Mouse (Mus musculus): ENCODE results near the gene Pakap. TPM values are rescaled to one million over a fixed set of nuclear protein-coding genes. Genes with fewer than 3 reads are reported as not detected.

Pakap gene
- polyA plus RNA-seq, 1 experiment from 2014 or later: 28.4 TPM

DNA sequence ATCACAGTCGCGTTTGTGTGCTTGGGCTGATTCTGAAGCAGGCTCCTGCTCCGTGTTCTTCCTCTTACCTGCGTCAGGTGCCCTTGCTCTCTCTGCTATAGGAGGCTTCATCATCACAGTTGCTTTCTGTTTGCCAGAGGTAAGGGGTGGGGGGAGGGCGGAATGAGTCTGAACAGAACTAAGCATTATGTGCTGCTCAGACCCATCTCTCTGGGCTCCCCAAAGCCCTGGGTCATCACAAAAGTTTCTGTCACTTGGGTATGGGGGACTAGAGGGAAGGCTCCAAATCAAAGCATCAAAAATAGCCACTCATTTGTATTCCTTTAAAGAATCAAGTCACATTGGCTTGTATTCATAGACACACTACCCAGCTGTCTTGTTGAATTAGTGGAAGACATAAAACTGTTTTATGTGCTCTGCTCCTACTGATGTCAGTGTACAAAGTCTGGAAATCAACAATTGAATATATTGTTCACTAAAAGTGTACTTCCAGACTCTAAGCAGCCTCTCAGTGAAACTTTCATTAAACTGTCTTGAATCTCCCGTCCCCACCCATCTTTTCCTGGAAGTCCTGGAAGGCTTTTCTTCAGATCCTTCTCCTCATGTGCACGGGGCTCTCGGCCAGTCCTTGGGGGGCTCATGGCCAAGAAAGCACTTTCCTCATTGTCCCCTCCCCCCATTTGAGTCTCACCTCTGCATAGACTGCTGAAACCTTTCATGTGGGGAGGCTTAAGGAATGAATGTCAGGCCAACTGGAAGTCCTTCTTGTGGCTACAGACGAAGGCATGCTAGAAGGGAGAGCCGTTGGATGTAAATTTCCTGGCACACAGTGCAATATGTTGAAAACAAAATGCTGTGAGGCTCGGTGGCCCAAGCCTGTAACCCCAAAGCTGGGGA lies 135.8 kb downstream of the Pakap start:
- H3K36me3 ChIP-seq (ENCODE audit: control insufficient read depth, insufficient read depth, low read length): no peaks in the 10 kb centered on the region
- H3K9me3 ChIP-seq (ENCODE audit: control insufficient read depth, low read length): no peaks in the 10 kb centered on the region
- 72% methylated on average over 11 of the region's 11 CpGs for WGBS
- no peaks in the 10 kb centered on the region for H3K4me1 ChIP-seq (replicated peaks; ENCODE audit: control insufficient read depth, insufficient read depth, low read length)
- no peaks in the 10 kb centered on the region for H3K27me3 ChIP-seq (replicated peaks; ENCODE audit: control insufficient read depth, insufficient read depth, low read length)
- no peak for DNase-seq (ENCODE audit: low spot score)
- ATAC-seq (replicated peaks; ENCODE audit: low FRiP score, low TSS enrichment, low read depth): no peak
- H3K4me2 ChIP-seq (ENCODE audit: low read length): no peak overlapping the region
- no peak overlapping the region for H3K27ac ChIP-seq (ENCODE audit: low read depth)
- H3K4me3 ChIP-seq (ENCODE audit: low read depth, low read length): no peak overlapping the region
- no peak overlapping the region for H3K9ac ChIP-seq (ENCODE audit: low read length)

GRCm38 (mm10) chr4:57704575-57704974 lies 136.6 kb downstream of the Pakap start:
- Histone ChIP-seq H3K9ac (ENCODE audit: low read length) (no peak overlapping the region), H3K27ac (ENCODE audit: low read depth) (no peak overlapping the region), H3K9me3 (ENCODE audit: control insufficient read depth, low read length) (no peaks in the 10 kb centered on the region), H3K4me3 (ENCODE audit: low read depth, low read length) (no peak overlapping the region), H3K36me3 (ENCODE audit: control insufficient read depth, insufficient read depth, low read length) (no peaks in the 10 kb centered on the region), H3K4me1 (replicated peaks; ENCODE audit: control insufficient read depth, insufficient read depth, low read length) (no peaks in the 10 kb centered on the region), H3K27me3 (replicated peaks; ENCODE audit: control insufficient read depth, insufficient read depth, low read length) (no peaks in the 10 kb centered on the region), H3K4me2 (ENCODE audit: low read length) (no peak overlapping the region)
- WGBS: 97% methylated on average over 7 of the region's 7 CpGs
- DNase-seq (ENCODE audit: low spot score): no peak
- no peak for ATAC-seq (replicated peaks; ENCODE audit: low FRiP score, low TSS enrichment, low read depth)

DNA sequence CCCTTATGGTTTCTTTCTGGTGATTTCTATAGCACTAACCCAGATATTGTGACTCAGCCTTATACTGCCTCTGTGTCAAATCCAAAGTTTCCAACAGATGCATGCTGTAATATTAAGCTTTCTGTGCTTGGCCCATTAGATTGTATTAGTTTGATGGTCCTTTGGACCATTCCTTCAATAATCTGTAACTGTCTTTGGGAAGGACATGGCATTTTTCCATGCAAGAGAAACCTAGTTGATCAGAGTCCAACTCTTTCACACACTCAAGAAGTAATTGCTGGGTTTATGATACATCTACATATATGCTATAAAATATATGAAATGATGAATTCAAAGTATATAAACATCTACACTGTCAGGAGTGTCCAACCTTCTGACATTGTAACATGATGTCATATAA lies 147.9 kb downstream of the Pakap start:
- Histone ChIP-seq H3K9me3 (ENCODE audit: control insufficient read depth, low read length) (no peaks in the 10 kb centered on the region), H3K4me3 (ENCODE audit: low read depth, low read length) (no peak overlapping the region), H3K27me3 (replicated peaks; ENCODE audit: control insufficient read depth, insufficient read depth, low read length) (no peaks in the 10 kb centered on the region), H3K27ac (ENCODE audit: low read depth) (no peak overlapping the region), H3K4me2 (ENCODE audit: low read length) (no peak overlapping the region), H3K36me3 (ENCODE audit: control insufficient read depth, insufficient read depth, low read length) (no peaks in the 10 kb centered on the region), H3K4me1 (replicated peaks; ENCODE audit: control insufficient read depth, insufficient read depth, low read length) (no peaks in the 10 kb centered on the region; the same call in 1 of the 2 replicates), H3K9ac (ENCODE audit: low read length) (no peak overlapping the region)
- ATAC-seq (replicated peaks; ENCODE audit: low FRiP score, low TSS enrichment, low read depth) (no peak), DNase-seq (ENCODE audit: low spot score) (no peak)

- Histone ChIP-seq H3K9ac (ENCODE audit: low read length) (no peak overlapping the region), H3K27ac (ENCODE audit: low read depth) (no peak overlapping the region), H3K27me3 (replicated peaks; ENCODE audit: control insufficient read depth, insufficient read depth, low read length) (no peaks in the 10 kb centered on the region), H3K36me3 (ENCODE audit: control insufficient read depth, insufficient read depth, low read length) (no peaks in the 10 kb centered on the region), H3K4me2 (ENCODE audit: low read length) (no peak overlapping the region), H3K4me1 (replicated peaks; ENCODE audit: control insufficient read depth, insufficient read depth, low read length) (no peaks in the 10 kb centered on the region; the same call in 1 of the 2 replicates), H3K4me3 (ENCODE audit: low read depth, low read length) (no peak overlapping the region), H3K9me3 (ENCODE audit: control insufficient read depth, low read length) (no peaks in the 10 kb centered on the region)
- DNase-seq (ENCODE audit: low spot score) (no peak), ATAC-seq (replicated peaks; ENCODE audit: low FRiP score, low TSS enrichment, low read depth) (peak; percentile 55; the same call in 1 of the 2 replicates)
- 38% methylated on average over 4 of the region's 4 CpGs for WGBS
Measured at GRCm38 (mm10) chr4:57716735-57717134, 148.8 kb downstream of the Pakap start.

GRCm38 (mm10) chr4:57717354-57717753 lies 149.4 kb downstream of the Pakap start, which contains the start of gene Akap2:
Gene Akap2, plus strand, starts transcription at chr4:57717657.
- no peaks in the 10 kb centered on the region for H3K9me3 ChIP-seq (ENCODE audit: control insufficient read depth, low read length)

GRCm38 (mm10) chr4:57719370-57719769 lies 151.4 kb downstream of the Pakap start:
- H3K27ac ChIP-seq (ENCODE audit: low read depth): no peak overlapping the region
- H3K9ac ChIP-seq (ENCODE audit: low read length): no peak overlapping the region
- 93% methylated on average over 1 of the region's 1 CpGs for WGBS
- H3K4me3 ChIP-seq (ENCODE audit: low read depth, low read length): no peak overlapping the region
- no peaks in the 10 kb centered on the region for H3K36me3 ChIP-seq (ENCODE audit: control insufficient read depth, insufficient read depth, low read length)
- no peak for DNase-seq (ENCODE audit: low spot score)
- no peaks in the 10 kb centered on the region for H3K4me1 ChIP-seq (replicated peaks; ENCODE audit: control insufficient read depth, insufficient read depth, low read length)
- no peaks in the 10 kb centered on the region for H3K9me3 ChIP-seq (ENCODE audit: control insufficient read depth, low read length)
- ATAC-seq (replicated peaks; ENCODE audit: low FRiP score, low TSS enrichment, low read depth): no peak
- H3K27me3 ChIP-seq (replicated peaks; ENCODE audit: control insufficient read depth, insufficient read depth, low read length): no peaks in the 10 kb centered on the region
- H3K4me2 ChIP-seq (ENCODE audit: low read length): no peak overlapping the region

More at GRCm38 (mm10) chr4:57717354-57717753, 149.4 kb downstream of the Pakap start, which contains the start of gene Akap2:
- Histone ChIP-seq H3K4me1 (replicated peaks; ENCODE audit: control insufficient read depth, insufficient read depth, low read length) (no peaks in the 10 kb centered on the region), H3K27ac (ENCODE audit: low read depth) (no peak within 1 kb of the TSS), H3K9ac (ENCODE audit: low read length) (no peak within 1 kb of the TSS), H3K36me3 (ENCODE audit: control insufficient read depth, insufficient read depth, low read length) (no peaks in the 10 kb centered on the region), H3K27me3 (replicated peaks; ENCODE audit: control insufficient read depth, insufficient read depth, low read length) (no peaks in the 10 kb centered on the region), H3K4me2 (ENCODE audit: low read length) (no peak within 1 kb of the TSS), H3K4me3 (ENCODE audit: low read depth, low read length) (no peak within 1 kb of the TSS)
- WGBS: 67% methylated on average over 9 of the region's 9 CpGs
- no peak for DNase-seq (ENCODE audit: low spot score)
- no peak for ATAC-seq (replicated peaks; ENCODE audit: low FRiP score, low TSS enrichment, low read depth)

- Histone ChIP-seq H3K4me2 (ENCODE audit: low read length) (no peak overlapping the region), H3K27me3 (replicated peaks; ENCODE audit: control insufficient read depth, insufficient read depth, low read length) (no peaks in the 10 kb centered on the region), H3K4me3 (ENCODE audit: low read depth, low read length) (no peak overlapping the region), H3K4me1 (replicated peaks; ENCODE audit: control insufficient read depth, insufficient read depth, low read length) (no peaks in the 10 kb centered on the region), H3K36me3 (ENCODE audit: control insufficient read depth, insufficient read depth, low read length) (no peaks in the 10 kb centered on the region), H3K27ac (ENCODE audit: low read depth) (no peak overlapping the region), H3K9ac (ENCODE audit: low read length) (no peak overlapping the region), H3K9me3 (ENCODE audit: control insufficient read depth, low read length) (no peaks in the 10 kb centered on the region)
- ATAC-seq (replicated peaks; ENCODE audit: low FRiP score, low TSS enrichment, low read depth): no peak
- WGBS: 30% methylated on average over 7 of the region's 7 CpGs
- no peak for DNase-seq (ENCODE audit: low spot score)
Measured at GRCm38 (mm10) chr4:57720869-57721361, 152.9 kb downstream of the Pakap start.

GRCm38 (mm10) chr4:57722296-57722695 lies 154.3 kb downstream of the Pakap start:
- Histone ChIP-seq H3K4me2 (ENCODE audit: low read length) (no peak overlapping the region), H3K27ac (ENCODE audit: low read depth) (no peak overlapping the region), H3K4me1 (replicated peaks; ENCODE audit: control insufficient read depth, insufficient read depth, low read length) (no peaks in the 10 kb centered on the region), H3K9ac (ENCODE audit: low read length) (no peak overlapping the region), H3K36me3 (ENCODE audit: control insufficient read depth, insufficient read depth, low read length) (no peaks in the 10 kb centered on the region), H3K4me3 (ENCODE audit: low read depth, low read length) (no peak overlapping the region), H3K27me3 (replicated peaks; ENCODE audit: control insufficient read depth, insufficient read depth, low read length) (no peaks in the 10 kb centered on the region), H3K9me3 (ENCODE audit: control insufficient read depth, low read length) (no peaks in the 10 kb centered on the region)
- DNase-seq (ENCODE audit: low spot score): no peak
- whole genome bisulfite sequencing: 82% methylated on average over 4 of the region's 4 CpGs
- no peak for ATAC-seq (replicated peaks; ENCODE audit: low FRiP score, low TSS enrichment, low read depth)

- ATAC-seq (replicated peaks; ENCODE audit: low FRiP score, low TSS enrichment, low read depth): no peak
- no peak overlapping the region for H3K9ac ChIP-seq (ENCODE audit: low read length)
- DNase-seq (ENCODE audit: low spot score): no peak
- H3K27ac ChIP-seq (ENCODE audit: low read depth): no peak overlapping the region
- H3K36me3 ChIP-seq (ENCODE audit: control insufficient read depth, insufficient read depth, low read length): no peaks in the 10 kb centered on the region
- no peaks in the 10 kb centered on the region for H3K4me1 ChIP-seq (replicated peaks; ENCODE audit: control insufficient read depth, insufficient read depth, low read length)
- no peaks in the 10 kb centered on the region for H3K27me3 ChIP-seq (replicated peaks; ENCODE audit: control insufficient read depth, insufficient read depth, low read length)
- no peak overlapping the region for H3K4me2 ChIP-seq (ENCODE audit: low read length)
- H3K4me3 ChIP-seq (ENCODE audit: low read depth, low read length): no peak overlapping the region
- no peaks in the 10 kb centered on the region for H3K9me3 ChIP-seq (ENCODE audit: control insufficient read depth, low read length)
- 59% methylated on average over 2 of the region's 2 CpGs for WGBS
Measured at GRCm38 (mm10) chr4:57723659-57724058, 155.7 kb downstream of the Pakap start.
